Mouse (Mus musculus) ES-Bruce4 (cell line): Measurements from ENCODE around the gene Siah2. TPM values are rescaled to one million over a fixed set of nuclear protein-coding genes. Genes with fewer than 3 reads are reported as not detected.

Experiments used
- H3K27ac ChIP-seq: 2 replicates; pipeline ENCODE4 v1.5.1; 2012; ENCODE audit warnings: low read length, inconsistent platforms; ENCODE audit not compliant: insufficient read depth
- H3K27me3 ChIP-seq: 2 replicates; pipeline ENCODE4 v1.6.1; 2012; ENCODE audit warnings: mild to moderate bottlenecking, low read length, inconsistent platforms; ENCODE audit not compliant: control insufficient read depth, poor library complexity, insufficient read depth, severe bottlenecking
- H3K36me3 ChIP-seq: 2 replicates; pipeline ENCODE4 v1.6.1; 2012; ENCODE audit warnings: inconsistent platforms, mild to moderate bottlenecking, low read length, moderate library complexity; ENCODE audit not compliant: control insufficient read depth, poor library complexity, insufficient read depth, severe bottlenecking
- H3K4me1 ChIP-seq: one replicate; pipeline ENCODE4 v1.8.1; 2011; ENCODE audit warnings: low read length; ENCODE audit not compliant: control insufficient read depth, insufficient read depth
- H3K4me3 ChIP-seq: 2 replicates; pipeline ENCODE4 v1.5.1; 2011; ENCODE audit warnings: low read depth, mild to moderate bottlenecking, low read length
- H3K9ac ChIP-seq: 2 replicates; pipeline ENCODE4 v1.6.1; 2012; ENCODE audit warnings: low read depth, mild to moderate bottlenecking, inconsistent platforms; ENCODE audit not compliant: poor library complexity, severe bottlenecking
- H3K9me3 ChIP-seq: replicated peaks from 2 replicates; pipeline ENCODE4 v1.6.1; 2012; ENCODE audit warnings: mild to moderate bottlenecking, low read length, inconsistent platforms; ENCODE audit not compliant: control insufficient read depth, poor library complexity, insufficient read depth, severe bottlenecking
- CTCF ChIP-seq: IDR thresholded peaks from one replicate; pipeline ENCODE4 v1.8.1; 2011; ENCODE audit warnings: low read depth, low read length
- EP300 ChIP-seq: IDR thresholded peaks from 2 replicates; pipeline ENCODE4 v1.6.1; 2011; ENCODE audit warnings: low read depth, low read length; ENCODE audit not compliant: insufficient read depth
- POLR2A ChIP-seq: IDR thresholded peaks from one replicate; pipeline ENCODE4 v1.8.1; 2011; ENCODE audit warnings: low read length; ENCODE audit not compliant: insufficient read depth
- polyA plus RNA-seq: library from polyadenylated mRNA; stranded (reverse); fragments of >200 nt; gene quantifications from 2 replicates; pipeline ENCODE4 v1.2.4, GENCODE M21; 2011; ENCODE audit warnings: low read depth; ENCODE audit not compliant: missing spikeins, insufficient read depth, insufficient read length

Siah2 gene
- polyA plus RNA-seq, 1 experiment: 8.9 TPM

GRCm38 (mm10) chr3:58624981-58625380, 67.2 kb downstream of the Siah2 start:
- H3K27ac ChIP-seq: no peak overlapping the region
- H3K27me3 ChIP-seq: no peaks in the 10 kb centered on the region
- no peak for TF ChIP-seq CTCF
- no peak for TF ChIP-seq EP300
- no peak for TF ChIP-seq POLR2A
- no peaks in the 10 kb centered on the region for H3K4me1 ChIP-seq
- no peaks in the 10 kb centered on the region for H3K9me3 ChIP-seq
- H3K4me3 ChIP-seq: no peak overlapping the region
- no peak overlapping the region for H3K9ac ChIP-seq
- no peaks in the 10 kb centered on the region for H3K36me3 ChIP-seq

Other genes starting within 250 kb of the Siah2 start
- gene Eif2a, start 166.6 kb downstream of the Siah2 start, polyA plus RNA-seq: 184 and 196 TPM in 2 replicates
- 47.4 and 48.0 TPM in 2 replicates for gene Serp1, start 166.5 kb downstream of the Siah2 start, polyA plus RNA-seq
- 121 and 134 TPM in 2 replicates for gene Selenot, start 115.8 kb downstream of the Siah2 start, polyA plus RNA-seq
- gene Erich6, start 55.2 kb downstream of the Siah2 start, polyA plus RNA-seq: not detected in 2 replicates
- not detected in 2 replicates for gene Mindy4b-ps, start 129.9 kb upstream of the Siah2 start, polyA plus RNA-seq
- not detected in 2 replicates for gene Clrn1, start 192.9 kb upstream of the Siah2 start, polyA plus RNA-seq